Mouse (Mus musculus) intestine, postnatal 0 days (tissue): ENCODE data around the gene Amigo2. TPM values are rescaled to one million over a fixed set of nuclear protein-coding genes. Genes with fewer than 3 reads are reported as not detected.

ENCODE experiments used
- ATAC-seq: fragments of 200-750 bp; cut with Nextera tagmentation; 2 replicates; pipeline ENCODE4 v1.8.0; 2017; ENCODE audit warnings: mild to moderate bottlenecking, moderate TSS enrichment, moderate library complexity
- H3K27ac ChIP-seq: fragments of 300-500 bp; sonication (generic); 2 replicates; pipeline ENCODE4 v1.5.1; 2014; ENCODE audit warnings: mild to moderate bottlenecking, low read depth, low read length, moderate library complexity
- H3K27me3 ChIP-seq: fragments of 300-500 bp; sonication (generic); replicated peaks from 2 replicates; pipeline ENCODE4 v1.6.1; 2014; ENCODE audit warnings: low read length, mixed read lengths; ENCODE audit not compliant: control insufficient read depth, insufficient read depth
- H3K36me3 ChIP-seq: fragments of 300-500 bp; sonication (generic); 2 replicates; pipeline ENCODE4 v1.6.1; 2014; ENCODE audit warnings: mild to moderate bottlenecking, moderate library complexity; ENCODE audit not compliant: control insufficient read depth, insufficient read depth
- H3K4me1 ChIP-seq: fragments of 300-500 bp; sonication (generic); replicated peaks from 2 replicates; pipeline ENCODE4 v1.6.1; 2014; ENCODE audit warnings: antibody characterized with exemption, low read length, mixed read lengths; ENCODE audit not compliant: control insufficient read depth, insufficient read depth
- H3K4me2 ChIP-seq: fragments of 300-500 bp; sonication (generic); replicated peaks from 2 replicates; pipeline ENCODE4 v1.6.1; 2014; ENCODE audit warnings: low read depth, mild to moderate bottlenecking, moderate library complexity
- H3K4me3 ChIP-seq: fragments of 300-500 bp; sonication (generic); 2 replicates; pipeline ENCODE4 v1.5.1; 2014; ENCODE audit warnings: low read depth, low read length
- H3K9ac ChIP-seq: fragments of 300-500 bp; sonication (generic); 2 replicates; pipeline ENCODE4 v1.6.1; 2014; ENCODE audit warnings: mild to moderate bottlenecking, low read depth, low read length
- H3K9me3 ChIP-seq: fragments of 300-500 bp; sonication (generic); 2 replicates; pipeline ENCODE4 v1.6.1; 2016; ENCODE audit warnings: mixed run types; ENCODE audit not compliant: control insufficient read depth
- CTCF ChIP-seq: sonication (generic); IDR thresholded peaks from 2 replicates; pipeline ENCODE4 v1.5.1; 2016; ENCODE audit warnings: low read depth, mild to moderate bottlenecking, control low read depth, antibody characterized with exemption, moderate library complexity
- WGBS: fragments of 180-500 bp; shearing (Covaris S2); extraction: QIAGEN DNeasy Blood & Tissue Kit; methylation state at CpG from one replicate; pipeline ENCODE4 v1.1.7; 2014; 5-methylcytosine and 5-hydroxymethylcytosine counted together
- polyA plus RNA-seq: library from polyadenylated mRNA; unstranded; fragments of >200 nt; fragmentation: Nextera tagmentation; extraction: Ambion mirVana; gene quantifications from 2 replicates; pipeline ENCODE4 v1.2.1, GENCODE M21; 2015

The Amigo2 gene
- polyA plus RNA-seq, 1 experiment from 2014 or later: 4.7 TPM

- Histone ChIP-seq H3K36me3 (no peaks in the 10 kb centered on the region), H3K4me1 (no peaks in the 10 kb centered on the region; the same call in 1 of the 2 replicates), H3K27ac (no peak overlapping the region), H3K4me2 (no peak overlapping the region), H3K9me3 (no peaks in the 10 kb centered on the region), H3K9ac (no peak overlapping the region), H3K27me3 (no peaks in the 10 kb centered on the region), H3K4me3 (no peak overlapping the region)
- no peak for TF ChIP-seq CTCF
- 0 out of 2 replicates have a peak, but pooled peaks have one; percentile 31 for ATAC-seq
- 35% methylated on average over 7 of the region's 7 CpGs for WGBS
Measured at GRCm38 (mm10) chr15:97271985-97272697, 25.1 kb upstream of the Amigo2 start.

GRCm38 (mm10) chr15:97267094-97267695 is 20.1 kb upstream of the Amigo2 start:
- no peak for ATAC-seq
- Histone ChIP-seq H3K4me1 (no peaks in the 10 kb centered on the region), H3K36me3 (no peaks in the 10 kb centered on the region), H3K4me2 (no peak overlapping the region), H3K4me3 (no peak overlapping the region), H3K9me3 (no peaks in the 10 kb centered on the region), H3K9ac (no peak overlapping the region), H3K27me3 (no peaks in the 10 kb centered on the region), H3K27ac (no peak overlapping the region)
- TF ChIP-seq CTCF: no peak
- 54% methylated on average over 8 of the region's 8 CpGs for WGBS

- no peak overlapping the region for H3K4me3 ChIP-seq
- H3K9ac ChIP-seq: no peak overlapping the region
- no peak overlapping the region for H3K27ac ChIP-seq
- H3K9me3 ChIP-seq: no peaks in the 10 kb centered on the region
- H3K4me1 ChIP-seq: no peaks in the 10 kb centered on the region
- H3K4me2 ChIP-seq: no peak overlapping the region
- no peaks in the 10 kb centered on the region for H3K36me3 ChIP-seq
- H3K27me3 ChIP-seq: no peaks in the 10 kb centered on the region
- ATAC-seq: no peak
- WGBS: 66% methylated on average over 14 of the region's 14 CpGs
- TF ChIP-seq CTCF: no peak
Measured at GRCm38 (mm10) chr15:97266236-97266845, 19.3 kb upstream of the Amigo2 start.

GRCm38 (mm10) chr15:97262251-97262650 is 15.2 kb upstream of the Amigo2 start:
- ATAC-seq: no peak
- Histone ChIP-seq H3K27ac (no peak overlapping the region), H3K27me3 (no peaks in the 10 kb centered on the region), H3K4me1 (no peaks in the 10 kb centered on the region), H3K36me3 (no peaks in the 10 kb centered on the region), H3K9ac (no peak overlapping the region), H3K4me3 (no peak overlapping the region), H3K9me3 (no peaks in the 10 kb centered on the region), H3K4me2 (no peak overlapping the region)
- no peak for TF ChIP-seq CTCF
- WGBS: 77% methylated on average over 9 of the region's 9 CpGs

DNA sequence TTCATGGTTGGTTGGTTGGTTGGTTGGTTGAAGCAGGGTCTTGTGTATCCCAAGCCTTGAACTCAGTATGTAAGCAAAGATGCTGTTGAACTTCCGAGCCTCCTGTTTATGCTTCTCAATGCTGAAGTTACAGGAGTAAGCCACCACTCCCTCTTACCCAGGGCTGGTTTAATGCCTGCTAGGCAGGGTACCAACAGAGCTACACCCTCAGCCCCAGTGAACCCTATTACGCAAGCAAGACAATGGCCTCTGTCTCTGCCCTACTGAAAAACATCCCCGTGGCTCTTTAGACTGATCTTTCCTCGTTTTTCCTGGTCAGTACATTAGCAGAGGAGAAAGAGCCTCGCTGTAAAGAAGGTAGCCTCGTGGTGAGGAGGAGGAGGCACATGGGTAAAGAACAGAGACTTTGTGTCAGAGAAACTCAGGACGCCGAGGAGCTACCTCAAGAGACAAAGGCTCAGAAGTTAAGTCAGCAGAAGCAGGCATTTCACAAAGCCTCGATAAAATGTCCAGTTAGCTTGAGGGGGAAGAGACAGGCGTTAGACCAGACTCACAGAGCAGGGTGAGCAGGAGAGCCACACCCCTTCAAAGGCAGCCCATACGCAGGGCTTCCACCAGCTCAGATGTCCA is 13.0 kb upstream of the Amigo2 start:
- H3K4me2 ChIP-seq: no peak overlapping the region
- ATAC-seq: no peak

GRCm38 (mm10) chr15:97259300-97259699 is 12.2 kb upstream of the Amigo2 start:
- WGBS: 80% methylated on average over 8 of the region's 8 CpGs
- H3K4me3 ChIP-seq: no peak overlapping the region
- TF ChIP-seq CTCF: no peak

More for the DNA sequence above, 13.0 kb upstream of the Amigo2 start:
- TF ChIP-seq CTCF: no peak
- no peaks in the 10 kb centered on the region for H3K4me1 ChIP-seq
- H3K27me3 ChIP-seq: no peaks in the 10 kb centered on the region
- H3K9me3 ChIP-seq: no peaks in the 10 kb centered on the region
- no peaks in the 10 kb centered on the region for H3K36me3 ChIP-seq
- no peak overlapping the region for H3K27ac ChIP-seq
- no peak overlapping the region for H3K4me3 ChIP-seq
- H3K9ac ChIP-seq: no peak overlapping the region
- WGBS: 70% methylated on average over 11 of the region's 11 CpGs

More at GRCm38 (mm10) chr15:97259300-97259699, 12.2 kb upstream of the Amigo2 start:
- ATAC-seq: no peak
- H3K4me1 ChIP-seq: no peaks in the 10 kb centered on the region
- no peak overlapping the region for H3K27ac ChIP-seq
- H3K4me2 ChIP-seq: no peak overlapping the region
- H3K36me3 ChIP-seq: no peaks in the 10 kb centered on the region
- H3K27me3 ChIP-seq: no peaks in the 10 kb centered on the region
- no peak overlapping the region for H3K9ac ChIP-seq
- H3K9me3 ChIP-seq: no peaks in the 10 kb centered on the region
